Mouse (Mus musculus) cerebellum, adult 2 months (tissue): ENCODE results near the gene Slc12a7. TPM values are rescaled to one million over a fixed set of nuclear protein-coding genes. Genes with fewer than 3 reads are reported as not detected.

ENCODE experiments used
- DNase-seq, 2 experiments: peaks; one replicate each; pipeline ENCODE4 v3.0.0; 2021
- H3K27ac ChIP-seq: fragments of 200-500 bp; 2 replicates; pipeline ENCODE4 v1.5.1; 2012; ENCODE audit warnings: low read length, control low read depth, inconsistent platforms; ENCODE audit not compliant: insufficient read depth
- H3K27me3 ChIP-seq: fragments of 200-500 bp; 2 replicates; pipeline ENCODE4 v1.6.1; 2012; ENCODE audit warnings: inconsistent platforms, mild to moderate bottlenecking, low read length, moderate library complexity; ENCODE audit not compliant: control insufficient read depth, insufficient read depth
- H3K4me1 ChIP-seq: fragments of 200-500 bp; 2 replicates; pipeline ENCODE4 v1.6.1; 2011; ENCODE audit warnings: low read length; ENCODE audit not compliant: control insufficient read depth, insufficient read depth
- H3K4me3 ChIP-seq: fragments of 200-500 bp; replicated peaks from 2 replicates; pipeline ENCODE3; 2011; ENCODE audit warnings: mild to moderate bottlenecking, low read depth, low read length, control low read depth; ENCODE audit not compliant: insufficient read depth
- CTCF ChIP-seq: fragments of 200-500 bp; IDR thresholded peaks from 2 replicates; pipeline ENCODE4 v1.5.1; 2011; ENCODE audit warnings: low read depth, mild to moderate bottlenecking, control low read depth, low read length, moderate library complexity, borderline replicate concordance; ENCODE audit not compliant: insufficient read depth
- POLR2A ChIP-seq: fragments of 200-500 bp; IDR thresholded peaks from 2 replicates; pipeline ENCODE4 v1.6.1; 2011; ENCODE audit warnings: low read length, control low read depth, borderline replicate concordance; ENCODE audit not compliant: insufficient read depth
- WGBS: fragments of 180-500 bp; shearing (Covaris S2); methylation state at CpG from one replicate; pipeline ENCODE4 v1.1.7; 2018; 5-methylcytosine and 5-hydroxymethylcytosine counted together
- polyA plus RNA-seq: library from polyadenylated mRNA; depleted of rRNA; stranded (reverse); fragments of >200 nt; gene quantifications from 2 replicates; pipeline ENCODE4 v1.2.3, GENCODE M21; 2012; rRNA removed

Gene Slc12a7
- 3.5 and 3.7 TPM in 2 replicates for polyA plus RNA-seq

- Histone ChIP-seq H3K4me1 (peaks cover 3% of the 10 kb centered on the region; the same call in 1 of the 2 replicates), H3K27ac (no peak within 1 kb of the TSS), H3K4me3 (no peak within 1 kb of the TSS), H3K27me3 (peaks cover 3% of the 10 kb centered on the region; the same call in 1 of the 2 replicates)
- no peak for DNase-seq
- TF ChIP-seq CTCF = no peak
- TF ChIP-seq POLR2A = no peak
- WGBS = 6% methylated on average over 48 of the region's 48 CpGs
Measured at GRCm38 (mm10) chr13:73732742-73733700, at the start of gene Slc12a7. Gene Slc12a7 (plus strand): TSS chr13:73733094.

DNA sequence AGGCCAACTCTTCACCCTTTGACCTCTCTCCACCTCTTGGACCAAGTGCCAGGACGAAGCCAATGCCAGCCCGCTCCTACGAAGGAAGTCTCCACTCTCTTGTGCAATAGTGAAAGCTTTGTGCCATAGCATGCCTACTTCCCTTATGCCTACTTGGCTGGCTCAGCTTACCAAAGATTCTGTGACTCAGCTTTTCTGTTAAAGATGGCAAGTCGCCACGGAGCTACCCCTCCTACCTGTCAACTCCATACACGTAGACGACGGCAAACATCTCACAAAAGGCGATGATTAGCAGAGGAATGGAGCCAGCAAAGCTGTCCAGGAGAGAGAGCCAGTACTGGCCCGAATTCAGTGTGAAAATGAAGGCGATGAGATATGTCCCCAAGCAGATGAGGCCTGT, 49.2 kb upstream of the Slc12a7 start:
- no peak overlapping the region for H3K4me3 ChIP-seq
- H3K27ac ChIP-seq = no peak overlapping the region
- no peaks in the 10 kb centered on the region for H3K27me3 ChIP-seq
- 31% methylated on average over 11 of the region's 11 CpGs for WGBS
- TF ChIP-seq POLR2A = no peak
- TF ChIP-seq CTCF = no peak
- H3K4me1 ChIP-seq = no peaks in the 10 kb centered on the region
- DNase-seq = no peak

GRCm38 (mm10) chr13:73684412-73684811, 48.5 kb upstream of the Slc12a7 start:
- H3K27me3 ChIP-seq = no peaks in the 10 kb centered on the region
- TF ChIP-seq CTCF = no peak
- no peak for TF ChIP-seq POLR2A
- no peaks in the 10 kb centered on the region for H3K4me1 ChIP-seq
- no peak overlapping the region for H3K27ac ChIP-seq
- H3K4me3 ChIP-seq = no peak overlapping the region
- no peak for DNase-seq
- WGBS = 82% methylated on average over 1 of the region's 1 CpGs

GRCm38 (mm10) chr13:73685502-73685901, 47.4 kb upstream of the Slc12a7 start:
- H3K4me3 ChIP-seq = no peak overlapping the region
- H3K27me3 ChIP-seq = no peaks in the 10 kb centered on the region
- WGBS = 84% methylated on average over 6 of the region's 6 CpGs
- no peaks in the 10 kb centered on the region for H3K4me1 ChIP-seq
- TF ChIP-seq CTCF (no peak), POLR2A (no peak)
- DNase-seq = no peak
- no peak overlapping the region for H3K27ac ChIP-seq

GRCm38 (mm10) chr13:73687601-73688000, 45.3 kb upstream of the Slc12a7 start:
- 36% methylated on average over 3 of the region's 3 CpGs for WGBS
- TF ChIP-seq CTCF = no peak
- TF ChIP-seq POLR2A = no peak
- DNase-seq = no peak
- Histone ChIP-seq H3K27me3 (no peaks in the 10 kb centered on the region), H3K4me3 (no peak overlapping the region), H3K27ac (no peak overlapping the region), H3K4me1 (no peaks in the 10 kb centered on the region)

DNA sequence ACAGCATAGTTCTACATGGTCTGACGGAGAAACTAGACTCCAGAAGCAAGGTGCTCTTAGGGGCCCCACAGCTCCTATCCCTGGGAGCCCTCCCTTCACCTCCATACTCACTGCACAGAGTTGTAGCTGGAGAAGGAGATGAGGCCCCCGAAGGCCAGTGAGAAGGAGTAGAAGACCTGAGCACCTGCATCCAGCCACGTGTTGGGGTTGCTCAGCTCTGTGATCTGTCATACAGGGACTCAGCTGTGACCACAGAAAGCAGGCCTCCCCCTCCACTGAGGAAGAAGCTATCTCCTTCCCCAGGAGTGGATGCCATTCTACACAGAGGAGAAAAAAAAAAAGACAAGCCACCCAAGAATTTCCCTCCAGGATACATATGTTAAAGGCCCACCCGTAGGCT, 44.0 kb upstream of the Slc12a7 start:
- no peak overlapping the region for H3K4me3 ChIP-seq
- DNase-seq = no peak
- H3K4me1 ChIP-seq = no peaks in the 10 kb centered on the region
- WGBS = 80% methylated on average over 4 of the region's 4 CpGs
- H3K27ac ChIP-seq = no peak overlapping the region
- TF ChIP-seq POLR2A (no peak), CTCF (no peak)
- H3K27me3 ChIP-seq = no peaks in the 10 kb centered on the region

DNA sequence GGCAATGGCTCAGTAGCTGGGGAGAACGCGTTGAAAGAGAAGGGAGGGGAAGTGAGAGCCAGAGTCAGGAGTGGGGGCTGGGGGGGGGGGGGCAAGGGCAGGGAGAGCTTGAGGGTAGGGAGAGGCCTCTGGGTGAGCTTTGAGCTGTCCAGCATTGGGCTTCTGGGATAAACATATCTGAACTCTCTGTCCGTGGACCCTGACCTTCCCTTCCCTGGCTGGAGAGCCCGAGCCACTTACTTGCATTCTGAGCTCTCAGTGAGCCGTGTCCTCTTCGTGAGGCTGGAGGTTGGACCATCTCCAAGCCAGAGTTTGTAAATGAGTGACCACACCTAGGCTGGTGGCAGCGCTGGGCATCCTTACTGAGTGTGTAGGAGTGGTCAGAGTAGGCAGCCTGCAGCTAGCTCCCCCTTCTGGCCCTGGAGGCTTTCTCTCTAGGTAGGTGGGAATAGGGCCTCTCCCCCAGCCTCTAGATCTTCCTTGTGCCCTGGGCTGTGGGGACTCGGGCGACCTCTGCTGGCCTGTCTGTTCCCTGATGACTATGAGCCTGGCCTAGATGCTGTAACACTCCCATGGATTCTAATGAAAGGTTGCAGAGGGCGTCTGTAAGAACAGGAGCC, 40.5 kb upstream of the Slc12a7 start:
- TF ChIP-seq CTCF (peak; percentile 47; the same call in 1 of the 2 replicates), POLR2A (no peak)
- 29% methylated on average over 10 of the region's 10 CpGs for WGBS
- DNase-seq = peak; percentile 22 to 32
- no peaks in the 10 kb centered on the region for H3K4me1 ChIP-seq
- H3K4me3 ChIP-seq = no peak overlapping the region
- no peaks in the 10 kb centered on the region for H3K27me3 ChIP-seq
- no peak overlapping the region for H3K27ac ChIP-seq
